Mouse (Mus musculus): Measurements from ENCODE around the gene Myoz1.

GRCm38 (mm10) chr14:20622907-20623306 is 33.4 kb downstream of the Myoz1 start:
- TF ChIP-seq CTCF (IDR thresholded peaks at IDR 0.05; ENCODE audit: control insufficient read depth, insufficient read depth, insufficient read length), result no peak
- TF ChIP-seq USF1 (IDR thresholded peaks at IDR 0.05; ENCODE audit: low read depth), result no peak
- TF ChIP-seq MYOG (IDR thresholded peaks at IDR 0.05; ENCODE audit: control insufficient read depth, extremely low read depth, insufficient read length), result no peak
- TF ChIP-seq MAX (IDR thresholded peaks at IDR 0.05), result no peak

Data from C2C12 (cell line).